Mouse (Mus musculus) 3T3-L1 (cell line): Measurements from ENCODE around the gene C2cd4b.
A peak's percentile ranks its signal among the peaks of the same experiment; 100 is the strongest.

ENCODE experiments used
- DNase-seq: peaks from one replicate; pipeline ENCODE4 v3.0.0-alpha.2; 2015; ENCODE audit warnings: low read depth, low spot score

C2cd4b gene

GRCm38 (mm10) chr9:67771293-67771692 lies 12.1 kb downstream of the C2cd4b start:
- no peak for DNase-seq

- DNase-seq: no peak
Measured at GRCm38 (mm10) chr9:67774201-67774600, 15.0 kb downstream of the C2cd4b start.

GRCm38 (mm10) chr9:67778553-67778952 lies 19.3 kb downstream of the C2cd4b start:
- no peak for DNase-seq

GRCm38 (mm10) chr9:67782786-67783185 lies 23.5 kb downstream of the C2cd4b start:
- DNase-seq: no peak

- no peak for DNase-seq
Measured at GRCm38 (mm10) chr9:67783464-67783863, 24.2 kb downstream of the C2cd4b start.

GRCm38 (mm10) chr9:67783925-67784324 lies 24.7 kb downstream of the C2cd4b start:
- peak; percentile 9 for DNase-seq

- DNase-seq: no peak
Measured at GRCm38 (mm10) chr9:67786311-67786710, 27.1 kb downstream of the C2cd4b start.

- no peak for DNase-seq
Measured at GRCm38 (mm10) chr9:67787671-67788070, 28.4 kb downstream of the C2cd4b start.

GRCm38 (mm10) chr9:67792405-67792804 lies 33.2 kb downstream of the C2cd4b start:
- no peak for DNase-seq

GRCm38 (mm10) chr9:67793501-67793900 lies 34.3 kb downstream of the C2cd4b start:
- DNase-seq: no peak

- DNase-seq: no peak
Measured at GRCm38 (mm10) chr9:67794216-67794615, 35.0 kb downstream of the C2cd4b start.

- DNase-seq: no peak
Measured at GRCm38 (mm10) chr9:67794668-67795067, 35.4 kb downstream of the C2cd4b start.

GRCm38 (mm10) chr9:67795205-67795675 lies 36.0 kb downstream of the C2cd4b start:
- DNase-seq: no peak

- DNase-seq: peak; percentile 66
Measured at GRCm38 (mm10) chr9:67799078-67799819, 40.0 kb downstream of the C2cd4b start.

- peak; percentile 71 for DNase-seq
Measured at GRCm38 (mm10) chr9:67802241-67802640, 43.0 kb downstream of the C2cd4b start.

GRCm38 (mm10) chr9:67807000-67807399 lies 47.8 kb downstream of the C2cd4b start:
- no peak for DNase-seq

GRCm38 (mm10) chr9:67810527-67810926 lies 51.3 kb downstream of the C2cd4b start:
- DNase-seq: no peak
